Mouse (Mus musculus) forebrain, embryonic 12.5 days (tissue): ENCODE measurements around the gene Lrig1. TPM values are rescaled to one million over a fixed set of nuclear protein-coding genes. Genes with fewer than 3 reads are reported as not detected.

Experiments used
- ATAC-seq: fragments of 200-750 bp; cut with Nextera tagmentation; 2 replicates; pipeline ENCODE4 v1.8.0; 2017; ENCODE audit warnings: moderate TSS enrichment; ENCODE audit not compliant: low FRiP score
- H3K27ac ChIP-seq: fragments of 300-500 bp; sonication (generic); 2 replicates; pipeline ENCODE4 v1.5.1; 2016; ENCODE audit warnings: mild to moderate bottlenecking
- H3K27me3 ChIP-seq: fragments of 300-500 bp; sonication (generic); 2 replicates; pipeline ENCODE4 v1.6.1; 2016; ENCODE audit warnings: mild to moderate bottlenecking
- H3K36me3 ChIP-seq: fragments of 300-500 bp; sonication (generic); replicated peaks from 2 replicates; pipeline ENCODE4 v1.6.1; 2016; ENCODE audit warnings: mild to moderate bottlenecking
- H3K4me1 ChIP-seq: fragments of 300-500 bp; sonication (generic); 2 replicates; pipeline ENCODE4 v1.6.1; 2016
- H3K4me2 ChIP-seq: fragments of 300-500 bp; sonication (generic); 2 replicates; pipeline ENCODE4 v1.6.1; 2016; ENCODE audit warnings: mild to moderate bottlenecking, moderate library complexity
- H3K4me3 ChIP-seq: fragments of 300-500 bp; sonication (generic); replicated peaks from 2 replicates; pipeline ENCODE4 v1.5.1; 2016; ENCODE audit warnings: mild to moderate bottlenecking
- H3K9ac ChIP-seq: fragments of 300-500 bp; sonication (generic); 2 replicates; pipeline ENCODE4 v1.6.1; 2016; ENCODE audit warnings: mild to moderate bottlenecking
- H3K9me3 ChIP-seq: fragments of 300-500 bp; sonication (generic); 2 replicates; pipeline ENCODE4 v1.6.1; 2016
- WGBS: fragments of 180-500 bp; shearing (Covaris S2); methylation state at CpG from one replicate; pipeline ENCODE4 v1.1.7; 2016; 5-methylcytosine and 5-hydroxymethylcytosine counted together
- polyA plus RNA-seq: library from polyadenylated mRNA; unstranded; fragments of >200 nt; fragmentation: Nextera tagmentation; extraction: Ambion mirVana; gene quantifications from 2 replicates; pipeline ENCODE4 v1.2.1, GENCODE M21; 2016

Lrig1 gene
- polyA plus RNA-seq, 1 experiment from 2014 or later = 17.7 TPM

GRCm38 (mm10) chr6:94666432-94667119 lies 33.4 kb downstream of the Lrig1 start:
- H3K4me2 ChIP-seq = no peak overlapping the region
- WGBS = 41% methylated on average over 7 of the region's 7 CpGs
- no peak overlapping the region for H3K9ac ChIP-seq
- peaks cover 66% of the 10 kb centered on the region for H3K4me1 ChIP-seq
- H3K27me3 ChIP-seq = no peaks in the 10 kb centered on the region
- H3K4me3 ChIP-seq = no peak overlapping the region
- H3K27ac ChIP-seq = 0 out of 2 replicates have a peak overlapping the region, but pooled peaks have one; percentile 50
- no peaks in the 10 kb centered on the region for H3K9me3 ChIP-seq
- H3K36me3 ChIP-seq = no peaks in the 10 kb centered on the region; the same call in 1 of the 2 replicates
- ATAC-seq = no peak

- ATAC-seq = no peak
- Histone ChIP-seq H3K4me3 (no peak overlapping the region), H3K27ac (peak overlapping the region; percentile 21; the same call in 1 of the 2 replicates), H3K27me3 (no peaks in the 10 kb centered on the region), H3K4me2 (no peak overlapping the region), H3K4me1 (peaks cover 58% of the 10 kb centered on the region), H3K9me3 (no peaks in the 10 kb centered on the region), H3K9ac (no peak overlapping the region), H3K36me3 (peaks cover 5% of the 10 kb centered on the region; the same call in 1 of the 2 replicates)
- WGBS = 83% methylated on average over 1 of the region's 1 CpGs
Observed at GRCm38 (mm10) chr6:94665677-94666076, 34.3 kb downstream of the Lrig1 start.

- ATAC-seq = no peak
- Histone ChIP-seq H3K9me3 (no peaks in the 10 kb centered on the region), H3K4me3 (no peak overlapping the region), H3K36me3 (peaks cover 5% of the 10 kb centered on the region; the same call in 1 of the 2 replicates), H3K4me1 (peaks cover 54% of the 10 kb centered on the region), H3K27ac (no peak overlapping the region), H3K9ac (no peak overlapping the region), H3K27me3 (no peaks in the 10 kb centered on the region), H3K4me2 (no peak overlapping the region)
- WGBS = 79% methylated on average over 7 of the region's 7 CpGs
Observed at GRCm38 (mm10) chr6:94665248-94665647, 34.7 kb downstream of the Lrig1 start.

- WGBS = 81% methylated on average over 6 of the region's 6 CpGs
- Histone ChIP-seq H3K9ac (no peak overlapping the region), H3K4me1 (peaks cover 42% of the 10 kb centered on the region), H3K9me3 (no peaks in the 10 kb centered on the region), H3K4me3 (no peak overlapping the region), H3K36me3 (peaks cover 10% of the 10 kb centered on the region), H3K27ac (no peak overlapping the region), H3K4me2 (no peak overlapping the region), H3K27me3 (no peaks in the 10 kb centered on the region)
- no peak for ATAC-seq
Observed at GRCm38 (mm10) chr6:94664000-94664399, 36.0 kb downstream of the Lrig1 start.

GRCm38 (mm10) chr6:94661923-94662322 lies 38.0 kb downstream of the Lrig1 start:
- 87% methylated on average over 9 of the region's 9 CpGs for WGBS
- Histone ChIP-seq H3K36me3 (peaks cover 10% of the 10 kb centered on the region), H3K4me3 (no peak overlapping the region), H3K27ac (no peak overlapping the region), H3K9ac (no peak overlapping the region), H3K4me1 (peaks cover 37% of the 10 kb centered on the region), H3K4me2 (no peak overlapping the region), H3K9me3 (no peaks in the 10 kb centered on the region), H3K27me3 (no peaks in the 10 kb centered on the region)
- ATAC-seq = no peak

- WGBS = 92% methylated on average over 8 of the region's 8 CpGs
- Histone ChIP-seq H3K4me3 (no peak overlapping the region), H3K9ac (no peak overlapping the region), H3K27me3 (no peaks in the 10 kb centered on the region), H3K36me3 (peaks cover 10% of the 10 kb centered on the region), H3K4me1 (peaks cover 36% of the 10 kb centered on the region), H3K9me3 (no peaks in the 10 kb centered on the region), H3K27ac (no peak overlapping the region), H3K4me2 (no peak overlapping the region)
- ATAC-seq = no peak
Observed at GRCm38 (mm10) chr6:94661321-94661720, 38.6 kb downstream of the Lrig1 start.

- no peak for ATAC-seq
- Histone ChIP-seq H3K9ac (no peak overlapping the region), H3K4me3 (no peak overlapping the region), H3K36me3 (peaks cover 13% of the 10 kb centered on the region), H3K4me2 (no peak overlapping the region), H3K27ac (no peak overlapping the region), H3K9me3 (no peaks in the 10 kb centered on the region), H3K4me1 (peaks cover 36% of the 10 kb centered on the region), H3K27me3 (no peaks in the 10 kb centered on the region)
- WGBS = 76% methylated on average over 4 of the region's 4 CpGs
Observed at GRCm38 (mm10) chr6:94659886-94660333, 40.0 kb downstream of the Lrig1 start.

GRCm38 (mm10) chr6:94658136-94658480 lies 41.9 kb downstream of the Lrig1 start:
- ATAC-seq = no peak
- WGBS = 63% methylated on average over 6 of the region's 6 CpGs
- Histone ChIP-seq H3K36me3 (peaks cover 15% of the 10 kb centered on the region), H3K4me2 (no peak overlapping the region), H3K9ac (no peak overlapping the region), H3K4me1 (peaks cover 43% of the 10 kb centered on the region), H3K9me3 (no peaks in the 10 kb centered on the region), H3K4me3 (no peak overlapping the region), H3K27ac (no peak overlapping the region), H3K27me3 (no peaks in the 10 kb centered on the region)

GRCm38 (mm10) chr6:94657204-94658135 lies 42.5 kb downstream of the Lrig1 start:
- Histone ChIP-seq H3K4me2 (no peak overlapping the region), H3K27me3 (no peaks in the 10 kb centered on the region), H3K9ac (no peak overlapping the region), H3K9me3 (no peaks in the 10 kb centered on the region), H3K27ac (0 out of 2 replicates have a peak overlapping the region, but pooled peaks have one; percentile 31), H3K4me1 (peaks cover 49% of the 10 kb centered on the region), H3K4me3 (no peak overlapping the region), H3K36me3 (peaks cover 15% of the 10 kb centered on the region)
- 85% methylated on average over 12 of the region's 12 CpGs for WGBS
- no peak for ATAC-seq

GRCm38 (mm10) chr6:94655818-94656478 lies 44.0 kb downstream of the Lrig1 start:
- H3K4me2 ChIP-seq = no peak overlapping the region
- H3K9ac ChIP-seq = no peak overlapping the region
- H3K27me3 ChIP-seq = no peaks in the 10 kb centered on the region
- H3K9me3 ChIP-seq = no peaks in the 10 kb centered on the region
- H3K36me3 ChIP-seq = peaks cover 11% of the 10 kb centered on the region
- peak; percentile 30; the same call in 1 of the 2 replicates for ATAC-seq
- H3K4me1 ChIP-seq = peaks cover 62% of the 10 kb centered on the region
- 0 out of 2 replicates have a peak overlapping the region, but pooled peaks have one; percentile 36 for H3K27ac ChIP-seq
- 55% methylated on average over 5 of the region's 5 CpGs for WGBS
- no peak overlapping the region for H3K4me3 ChIP-seq

GRCm38 (mm10) chr6:94653388-94654316 lies 46.3 kb downstream of the Lrig1 start:
- Histone ChIP-seq H3K27ac (no peak overlapping the region), H3K9ac (no peak overlapping the region), H3K27me3 (no peaks in the 10 kb centered on the region), H3K4me3 (no peak overlapping the region), H3K4me1 (peaks cover 85% of the 10 kb centered on the region), H3K4me2 (no peak overlapping the region), H3K9me3 (no peaks in the 10 kb centered on the region), H3K36me3 (peaks cover 6% of the 10 kb centered on the region)
- ATAC-seq = no peak
- 69% methylated on average over 10 of the region's 10 CpGs for WGBS
